Mouse (Mus musculus) embryonic facial prominence, embryonic 10.5 days (tissue): ENCODE data around the gene Herpud1. TPM values are rescaled to one million over a fixed set of nuclear protein-coding genes. Genes with fewer than 3 reads are reported as not detected.
A peak's percentile ranks its signal among the peaks of the same experiment; 100 is the strongest.

Source experiments
- DNase-seq: peaks from one replicate; pipeline ENCODE4 v3.0.0-alpha.2; 2017; ENCODE audit warnings: low spot score
- H3K27ac ChIP-seq: fragments of 300-500 bp; sonication (generic); replicated peaks from 2 replicates; pipeline ENCODE4 v1.5.1; 2016; ENCODE audit warnings: mild to moderate bottlenecking
- H3K27me3 ChIP-seq: fragments of 300-500 bp; sonication (generic); replicated peaks from 2 replicates; pipeline ENCODE4 v1.6.1; 2016; ENCODE audit warnings: low read depth, mild to moderate bottlenecking; ENCODE audit not compliant: poor library complexity, severe bottlenecking
- H3K36me3 ChIP-seq: fragments of 300-500 bp; sonication (generic); replicated peaks from 2 replicates; pipeline ENCODE4 v1.6.1; 2016; ENCODE audit warnings: mild to moderate bottlenecking, moderate library complexity
- H3K4me1 ChIP-seq: fragments of 300-500 bp; sonication (generic); 2 replicates; pipeline ENCODE4 v1.6.1; 2016
- H3K4me3 ChIP-seq: fragments of 300-500 bp; sonication (generic); 2 replicates; pipeline ENCODE4 v1.5.1; 2016; ENCODE audit warnings: mild to moderate bottlenecking, moderate library complexity
- H3K9me3 ChIP-seq: fragments of 300-500 bp; sonication (generic); 2 replicates; pipeline ENCODE4 v1.6.1; 2016; ENCODE audit warnings: mild to moderate bottlenecking
- WGBS: fragments of 180-500 bp; shearing (Covaris S2); methylation state at CpG from one replicate; pipeline ENCODE4 v1.1.7; 2016; 5-methylcytosine and 5-hydroxymethylcytosine counted together
- polyA plus RNA-seq: library from polyadenylated mRNA; unstranded; fragments of >200 nt; fragmentation: Nextera tagmentation; extraction: Ambion mirVana; gene quantifications from 2 replicates; pipeline ENCODE4 v1.2.1, GENCODE M21; 2016

Herpud1 gene
- polyA plus RNA-seq, 1 experiment from 2014 or later = 53.2 TPM

GRCm38 (mm10) chr8:94427953-94428352 lies 41.7 kb downstream of the Herpud1 start:
- no peak for DNase-seq
- Histone ChIP-seq H3K27ac (no peak overlapping the region), H3K9me3 (no peaks in the 10 kb centered on the region), H3K4me3 (no peak overlapping the region), H3K36me3 (no peaks in the 10 kb centered on the region), H3K4me1 (peaks cover 5% of the 10 kb centered on the region), H3K27me3 (peaks cover 12% of the 10 kb centered on the region)
- 76% methylated on average over 10 of the region's 10 CpGs for WGBS

- Histone ChIP-seq H3K4me1 (peaks cover 5% of the 10 kb centered on the region), H3K27ac (no peak overlapping the region), H3K9me3 (no peaks in the 10 kb centered on the region), H3K4me3 (no peak overlapping the region), H3K36me3 (no peaks in the 10 kb centered on the region), H3K27me3 (peaks cover 17% of the 10 kb centered on the region)
- no peak for DNase-seq
- WGBS = 77% methylated on average over 4 of the region's 4 CpGs
Observed at GRCm38 (mm10) chr8:94428420-94428819, 42.2 kb downstream of the Herpud1 start.

- Histone ChIP-seq H3K9me3 (no peaks in the 10 kb centered on the region), H3K27ac (no peak overlapping the region), H3K4me1 (peaks cover 14% of the 10 kb centered on the region), H3K4me3 (no peak overlapping the region), H3K36me3 (no peaks in the 10 kb centered on the region), H3K27me3 (peaks cover 26% of the 10 kb centered on the region)
- no peak for DNase-seq
- WGBS = 83% methylated on average over 7 of the region's 7 CpGs
Observed at GRCm38 (mm10) chr8:94429376-94429775, 43.1 kb downstream of the Herpud1 start.

- 73% methylated on average over 3 of the region's 3 CpGs for WGBS
- H3K27me3 ChIP-seq = peaks cover 43% of the 10 kb centered on the region
- no peaks in the 10 kb centered on the region for H3K9me3 ChIP-seq
- no peaks in the 10 kb centered on the region for H3K36me3 ChIP-seq
- H3K4me1 ChIP-seq = peaks cover 15% of the 10 kb centered on the region
- no peak overlapping the region for H3K27ac ChIP-seq
- H3K4me3 ChIP-seq = no peak overlapping the region
- DNase-seq = no peak
Observed at GRCm38 (mm10) chr8:94432212-94432611, 46.0 kb downstream of the Herpud1 start.

- H3K27ac ChIP-seq = no peak within 1 kb of the TSS
- 1% methylated on average over 29 of the region's 29 CpGs for WGBS
Observed at GRCm38 (mm10) chr8:94433981-94434466, 47.8 kb downstream of the Herpud1 start, which contains the start of gene Nlrc5. Gene Nlrc5, plus strand, starts transcription at chr8:94434356.

GRCm38 (mm10) chr8:94434958-94435357 lies 48.7 kb downstream of the Herpud1 start:
- H3K4me3 ChIP-seq = no peak overlapping the region
- peaks cover 43% of the 10 kb centered on the region for H3K27me3 ChIP-seq
- peaks cover 15% of the 10 kb centered on the region for H3K4me1 ChIP-seq
- H3K36me3 ChIP-seq = no peaks in the 10 kb centered on the region
- H3K27ac ChIP-seq = no peak overlapping the region
- WGBS = 77% methylated on average over 3 of the region's 3 CpGs
- H3K9me3 ChIP-seq = no peaks in the 10 kb centered on the region
- no peak for DNase-seq

More at GRCm38 (mm10) chr8:94433981-94434466, 47.8 kb downstream of the Herpud1 start, which contains the start of gene Nlrc5:
- no peaks in the 10 kb centered on the region for H3K36me3 ChIP-seq
- H3K4me1 ChIP-seq = peaks cover 15% of the 10 kb centered on the region
- H3K27me3 ChIP-seq = peaks cover 43% of the 10 kb centered on the region
- peak within 1 kb of the TSS; percentile 59 for H3K4me3 ChIP-seq
- H3K9me3 ChIP-seq = no peaks in the 10 kb centered on the region
- peak; percentile 62 for DNase-seq

GRCm38 (mm10) chr8:94435397-94436111 lies 49.3 kb downstream of the Herpud1 start:
- H3K27ac ChIP-seq = no peak overlapping the region
- DNase-seq = no peak
- WGBS = 90% methylated on average over 15 of the region's 15 CpGs
- H3K4me1 ChIP-seq = peaks cover 15% of the 10 kb centered on the region
- H3K4me3 ChIP-seq = no peak overlapping the region
- H3K27me3 ChIP-seq = peaks cover 43% of the 10 kb centered on the region
- no peaks in the 10 kb centered on the region for H3K9me3 ChIP-seq
- H3K36me3 ChIP-seq = no peaks in the 10 kb centered on the region

GRCm38 (mm10) chr8:94436112-94436572 lies 49.9 kb downstream of the Herpud1 start:
- 84% methylated on average over 5 of the region's 5 CpGs for WGBS
- no peak overlapping the region for H3K4me3 ChIP-seq

GRCm38 (mm10) chr8:94436900-94437299 lies 50.7 kb downstream of the Herpud1 start:
- Histone ChIP-seq H3K9me3 (no peaks in the 10 kb centered on the region), H3K4me3 (no peak overlapping the region), H3K36me3 (no peaks in the 10 kb centered on the region), H3K27ac (no peak overlapping the region), H3K4me1 (peaks cover 10% of the 10 kb centered on the region), H3K27me3 (peaks cover 42% of the 10 kb centered on the region)
- 80% methylated on average over 3 of the region's 3 CpGs for WGBS
- no peak for DNase-seq

More at GRCm38 (mm10) chr8:94436112-94436572, 49.9 kb downstream of the Herpud1 start:
- H3K9me3 ChIP-seq = no peaks in the 10 kb centered on the region
- H3K4me1 ChIP-seq = peaks cover 11% of the 10 kb centered on the region
- no peak overlapping the region for H3K27ac ChIP-seq
- no peak for DNase-seq
- H3K36me3 ChIP-seq = no peaks in the 10 kb centered on the region
- peaks cover 43% of the 10 kb centered on the region for H3K27me3 ChIP-seq

GRCm38 (mm10) chr8:94438659-94439058 lies 52.4 kb downstream of the Herpud1 start:
- 93% methylated on average over 5 of the region's 5 CpGs for WGBS
- H3K4me3 ChIP-seq = no peak overlapping the region
- H3K27me3 ChIP-seq = peaks cover 24% of the 10 kb centered on the region
- H3K36me3 ChIP-seq = no peaks in the 10 kb centered on the region
- H3K9me3 ChIP-seq = no peaks in the 10 kb centered on the region
- DNase-seq = no peak
- H3K4me1 ChIP-seq = peaks cover 8% of the 10 kb centered on the region
- H3K27ac ChIP-seq = no peak overlapping the region

GRCm38 (mm10) chr8:94439691-94440090 lies 53.5 kb downstream of the Herpud1 start:
- H3K27ac ChIP-seq = no peak overlapping the region
- H3K36me3 ChIP-seq = no peaks in the 10 kb centered on the region
- no peak overlapping the region for H3K4me3 ChIP-seq
- H3K4me1 ChIP-seq = no peaks in the 10 kb centered on the region
- no peak for DNase-seq
- peaks cover 14% of the 10 kb centered on the region for H3K27me3 ChIP-seq
- H3K9me3 ChIP-seq = no peaks in the 10 kb centered on the region

- 93% methylated on average over 1 of the region's 1 CpGs for WGBS
- H3K4me1 ChIP-seq = no peaks in the 10 kb centered on the region
- H3K4me3 ChIP-seq = no peak overlapping the region
- DNase-seq = no peak
- H3K27ac ChIP-seq = no peak overlapping the region
- peaks cover 7% of the 10 kb centered on the region for H3K27me3 ChIP-seq
- H3K36me3 ChIP-seq = no peaks in the 10 kb centered on the region
- no peaks in the 10 kb centered on the region for H3K9me3 ChIP-seq
Observed at GRCm38 (mm10) chr8:94440389-94440788, 54.2 kb downstream of the Herpud1 start.

GRCm38 (mm10) chr8:94441686-94442085 lies 55.4 kb downstream of the Herpud1 start:
- no peak overlapping the region for H3K4me3 ChIP-seq
- WGBS = 86% methylated on average over 1 of the region's 1 CpGs
- no peak overlapping the region for H3K27ac ChIP-seq
- no peak for DNase-seq
- H3K27me3 ChIP-seq = no peaks in the 10 kb centered on the region
- no peaks in the 10 kb centered on the region for H3K4me1 ChIP-seq
- no peaks in the 10 kb centered on the region for H3K36me3 ChIP-seq
- H3K9me3 ChIP-seq = no peaks in the 10 kb centered on the region
